Mouse (Mus musculus) frontal cortex, postnatal 36 days (tissue): ENCODE measurements around the gene Gm45837.

ENCODE experiments used
- DNase-seq, 2 experiments: peaks; one replicate each; pipeline ENCODE4 v3.0.0; 2022; ENCODE audit warnings: low spot score in 2 of 2

Gm45837 gene

DNA sequence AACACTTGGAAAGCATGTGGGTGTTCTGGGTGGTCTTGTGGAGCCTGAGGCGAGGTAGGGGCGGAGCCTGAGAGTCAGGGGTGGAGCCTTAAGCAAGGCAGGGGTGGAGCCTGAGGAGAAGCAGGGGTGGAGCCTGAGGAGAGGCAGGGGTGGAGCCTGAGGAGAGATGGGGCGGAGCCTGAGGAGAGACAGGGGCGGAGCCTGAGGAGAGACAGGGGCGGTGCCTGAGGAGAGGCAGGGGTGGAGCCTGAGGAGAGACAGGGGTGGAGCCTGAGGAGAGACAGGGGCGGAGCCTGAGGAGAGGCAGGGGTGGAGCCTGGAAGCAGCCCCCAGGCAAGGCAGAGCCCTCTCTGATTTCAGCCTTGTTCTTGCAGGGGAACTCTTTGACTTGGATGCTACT is 90.5 kb downstream of the Gm45837 start:
- DNase-seq, result no peak

DNA sequence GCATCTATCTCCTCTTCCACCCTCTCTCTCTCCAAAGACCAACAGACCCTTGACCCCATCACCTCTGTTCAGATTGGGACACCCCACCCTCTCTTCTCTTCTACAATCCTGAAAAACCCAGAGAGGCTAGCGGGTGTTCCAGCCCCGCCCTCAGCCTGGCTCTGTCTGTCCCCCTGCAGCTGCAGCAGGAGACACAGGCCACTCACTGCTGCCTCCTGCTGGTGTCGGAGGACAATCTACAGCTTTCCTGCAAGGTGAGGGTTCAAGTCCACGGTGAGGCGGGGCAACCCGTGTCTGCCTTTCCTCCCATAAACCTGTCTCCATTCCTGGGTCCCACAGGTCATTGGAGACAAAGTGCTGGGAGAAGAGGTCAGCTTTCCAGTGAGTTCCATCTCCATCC is 91.0 kb downstream of the Gm45837 start:
- no peak for DNase-seq

- DNase-seq, result peak in 1 of 2 experiments; percentile 67
These were observed 92.7 kb downstream of the Gm45837 start for GRCm38 (mm10) chr7:101503351-101503750.

DNA sequence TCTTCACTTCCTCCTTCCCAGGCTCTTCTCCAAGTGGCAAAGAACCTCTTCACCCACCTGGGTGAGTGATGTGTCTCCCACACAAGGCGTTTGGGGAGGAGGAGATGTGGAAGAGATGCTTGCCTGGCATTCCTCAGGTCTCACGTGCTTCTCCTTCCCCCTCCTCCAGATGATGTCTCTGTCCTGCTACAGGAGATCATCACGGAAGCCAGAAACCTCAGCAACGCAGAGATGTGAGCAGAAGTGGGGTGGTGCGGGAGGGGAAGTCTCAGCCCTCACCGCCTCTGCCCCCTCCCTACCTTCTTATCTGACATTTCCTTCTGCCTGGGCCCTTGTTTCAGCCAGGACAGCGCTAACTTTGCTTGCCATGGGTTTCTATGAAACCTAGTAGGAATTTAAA is 93.1 kb downstream of the Gm45837 start:
- DNase-seq, result no peak

- DNase-seq, result no peak
These were observed 93.8 kb downstream of the Gm45837 start for GRCm38 (mm10) chr7:101504507-101504906.

- DNase-seq, result no peak
These were observed 98.5 kb downstream of the Gm45837 start for GRCm38 (mm10) chr7:101509212-101509611.

DNA sequence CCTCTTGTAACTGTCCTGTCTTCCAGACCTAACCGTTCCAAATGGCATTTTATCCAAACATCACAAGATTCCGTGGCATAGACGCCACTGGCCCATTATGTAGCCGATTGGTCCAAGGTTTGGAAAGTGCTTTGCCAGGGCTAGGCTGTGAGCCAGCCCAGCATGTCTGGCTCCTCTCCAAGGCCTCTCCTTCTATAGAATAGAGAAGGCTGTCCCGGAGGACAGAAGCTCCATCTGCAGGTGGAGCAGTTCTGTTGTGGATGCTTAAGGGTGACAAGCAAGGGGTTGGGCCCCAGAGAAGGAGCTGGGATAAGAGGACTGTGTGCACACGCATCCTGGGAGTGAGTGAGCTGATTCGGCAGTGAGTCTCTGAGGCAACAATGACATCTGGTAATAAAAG is 103.0 kb downstream of the Gm45837 start:
- DNase-seq, result peak in 1 of 2 experiments; percentile 76

DNA sequence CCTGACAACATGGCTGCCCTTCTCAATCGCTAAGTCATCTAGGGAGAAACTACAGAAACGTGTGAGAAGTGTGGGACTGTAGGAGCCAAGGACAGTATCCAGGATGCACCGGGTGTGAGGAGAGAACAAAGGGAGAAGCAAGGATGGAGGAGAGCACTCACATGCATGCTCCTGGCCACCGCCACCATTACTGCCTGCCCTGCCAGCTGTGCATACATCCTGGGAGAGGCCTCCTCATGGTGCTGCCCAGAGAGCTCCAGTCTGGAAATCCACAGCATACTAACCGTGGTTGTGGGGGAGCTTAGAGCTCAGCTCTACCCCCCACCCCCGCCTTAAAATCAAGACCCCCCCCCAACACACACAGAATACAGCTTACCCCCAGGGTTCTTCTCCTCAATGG is 104.1 kb downstream of the Gm45837 start:
- no peak for DNase-seq

GRCm38 (mm10) chr7:101515295-101515694 is 104.6 kb downstream of the Gm45837 start:
- DNase-seq, result peak in 1 of 2 experiments; percentile 60

GRCm38 (mm10) chr7:101516460-101516859 is 105.8 kb downstream of the Gm45837 start:
- no peak for DNase-seq

DNA sequence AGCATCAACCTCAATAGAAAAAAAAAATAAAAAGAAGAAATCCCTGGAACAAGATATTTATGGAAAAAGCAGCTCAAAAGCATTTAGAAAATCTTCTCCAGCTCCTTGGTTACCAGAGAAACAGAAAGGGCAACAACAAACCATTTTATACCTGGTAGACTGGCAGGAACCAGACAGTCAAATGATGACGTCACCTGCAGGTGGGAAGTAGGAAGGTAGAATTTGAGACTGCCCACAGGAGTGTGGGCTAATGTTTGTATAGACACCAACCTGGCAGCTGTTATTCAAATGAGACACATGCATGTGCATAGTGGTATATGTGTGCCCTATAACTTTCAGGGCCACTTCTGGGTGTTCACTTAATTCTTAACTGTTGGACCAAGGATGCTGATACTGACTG is 111.0 kb downstream of the Gm45837 start:
- DNase-seq, result no peak

GRCm38 (mm10) chr7:101523205-101523604 is 112.5 kb downstream of the Gm45837 start:
- no peak for DNase-seq

- DNase-seq, result no peak
These were observed 115.8 kb downstream of the Gm45837 start for GRCm38 (mm10) chr7:101526484-101526883.

- DNase-seq, result no peak
These were observed 123.7 kb downstream of the Gm45837 start for GRCm38 (mm10) chr7:101534428-101534827.

DNA sequence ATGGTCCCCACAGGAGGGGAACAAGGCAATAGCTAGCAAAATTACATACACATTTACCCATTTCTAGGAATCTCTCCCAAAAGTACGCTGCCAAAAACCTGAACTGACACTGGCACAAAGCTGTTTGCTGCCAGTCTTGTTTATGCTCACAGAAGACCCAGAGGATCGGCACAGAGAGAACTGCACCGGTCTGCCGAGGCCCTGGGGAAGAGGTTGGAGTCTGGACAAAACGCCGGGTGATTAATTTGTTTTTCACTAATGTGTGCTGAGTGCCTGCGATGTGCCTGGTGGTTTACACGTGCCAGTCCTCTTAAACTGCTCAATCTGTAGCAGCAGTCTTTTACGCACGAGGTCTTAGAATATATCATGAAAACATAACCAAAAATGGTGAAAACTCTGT is 124.4 kb downstream of the Gm45837 start:
- DNase-seq, result no peak

DNA sequence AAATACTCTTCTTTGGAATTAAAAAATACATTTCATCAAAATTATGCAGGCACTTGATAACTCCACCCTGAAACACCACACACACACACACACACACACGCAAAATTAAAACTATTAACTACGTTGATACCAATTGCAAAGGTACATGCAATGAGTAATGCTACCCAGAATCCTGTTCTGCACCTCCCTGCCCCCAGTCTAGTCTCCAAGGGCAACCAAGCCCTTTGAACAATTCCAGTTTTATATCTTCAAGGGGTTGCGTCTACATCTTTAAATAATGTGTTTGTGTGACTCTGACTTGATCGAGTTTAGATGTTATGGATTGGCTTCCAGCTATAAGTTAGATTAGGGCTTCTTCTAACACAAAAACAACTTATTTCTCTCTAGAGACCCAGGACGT is 124.8 kb downstream of the Gm45837 start:
- DNase-seq, result no peak

DNA sequence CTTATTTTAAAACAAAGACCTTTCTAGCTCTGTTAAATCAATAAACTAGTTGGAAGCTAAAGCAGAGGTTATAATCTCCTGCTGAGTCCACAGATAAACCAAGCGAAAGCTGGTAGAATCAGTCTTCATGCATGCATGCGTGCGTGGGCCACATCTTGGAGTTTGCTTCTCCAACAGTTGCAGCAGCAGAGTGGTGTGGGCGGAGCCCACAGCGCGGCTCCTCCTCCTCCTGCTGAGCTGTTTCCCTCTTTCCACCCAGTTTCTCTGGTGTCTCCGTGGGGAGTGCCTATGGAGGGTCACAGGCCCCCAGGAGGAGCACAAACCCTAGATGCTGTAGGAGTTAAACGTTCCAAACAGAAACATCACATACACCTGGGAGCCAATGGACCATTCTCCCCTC is 126.9 kb downstream of the Gm45837 start:
- DNase-seq, result peak; percentile 26 to 54

GRCm38 (mm10) chr7:101538141-101538933 is 127.7 kb downstream of the Gm45837 start:
- DNase-seq, result peak; percentile 48 to 74

GRCm38 (mm10) chr7:101539774-101540173 is 129.1 kb downstream of the Gm45837 start:
- peak in 1 of 2 experiments; percentile 39 for DNase-seq

DNA sequence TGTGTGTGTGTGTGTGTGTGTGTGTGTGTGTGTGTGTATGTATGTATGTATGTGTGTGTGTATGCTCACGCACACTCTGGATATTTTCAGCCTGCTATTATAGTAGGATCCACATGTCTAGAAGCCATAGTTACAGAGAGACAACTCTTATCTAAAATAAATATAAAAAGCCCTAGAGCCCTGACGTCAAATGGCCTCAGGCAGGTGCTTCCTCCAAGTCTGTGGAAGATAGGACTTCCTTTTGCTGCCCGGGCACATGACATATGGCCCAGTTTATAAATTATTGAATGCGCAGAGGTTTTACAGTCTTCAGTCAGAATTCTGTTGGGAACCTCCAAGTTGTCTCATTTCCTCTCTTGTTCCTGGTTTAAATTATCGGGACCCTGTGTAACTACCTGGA is 130.0 kb downstream of the Gm45837 start:
- DNase-seq, result no peak

- DNase-seq, result peak; percentile 77 to 93
These were observed 130.4 kb downstream of the Gm45837 start for GRCm38 (mm10) chr7:101541132-101541531.

- DNase-seq, result peak; percentile 34 to 85
These were observed 131.0 kb downstream of the Gm45837 start for GRCm38 (mm10) chr7:101541734-101542133.

DNA sequence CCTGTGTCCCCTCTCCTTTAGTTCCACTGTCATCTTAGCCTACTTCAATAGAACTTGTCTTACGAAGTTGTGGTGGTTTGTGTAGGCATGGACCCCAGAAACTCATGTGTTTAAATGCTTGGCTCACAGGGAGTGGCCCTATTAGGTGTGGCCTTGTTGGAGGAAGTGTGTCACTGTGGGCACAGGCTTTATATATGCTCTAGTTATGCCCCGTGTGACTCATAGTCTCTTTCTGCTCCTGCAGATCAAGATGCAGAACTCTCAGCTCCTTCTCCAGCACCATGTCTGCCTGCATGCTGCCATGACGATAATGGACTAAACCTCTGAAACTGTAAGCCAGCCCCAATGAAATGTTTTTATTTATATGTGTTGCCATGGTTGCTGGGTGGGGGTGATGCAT is 137.0 kb downstream of the Gm45837 start:
- DNase-seq, result no peak

- DNase-seq, result no peak
These were observed 138.6 kb downstream of the Gm45837 start for GRCm38 (mm10) chr7:101549266-101549665.
